Mouse (Mus musculus) gastrocnemius, postnatal 14 days (tissue): ENCODE measurements at regions not wholly inside any gene's neighbourhood (a gene's known extent, or its start where the extent isn't known, plus 50 kb on each side); places are given as distances from the start of the nearest gene placed in this dataset.
"Not testable (repeated sequence)": the region's sequence is repeated elsewhere in the genome, so short reads cannot be mapped to it uniquely, and the experiment has no call there.

Experiments used
- DNase-seq: peaks from one replicate; pipeline ENCODE4 v3.0.0; 2021; ENCODE audit warnings: mixed read lengths
- intact Hi-C: fragments of 180-260 bp; cut with DNase I; formaldehyde crosslinking; loops from one replicate; pipeline ENCODE4 v1.15.1; 2025; ENCODE audit warnings: low total_unique reads

DNA sequence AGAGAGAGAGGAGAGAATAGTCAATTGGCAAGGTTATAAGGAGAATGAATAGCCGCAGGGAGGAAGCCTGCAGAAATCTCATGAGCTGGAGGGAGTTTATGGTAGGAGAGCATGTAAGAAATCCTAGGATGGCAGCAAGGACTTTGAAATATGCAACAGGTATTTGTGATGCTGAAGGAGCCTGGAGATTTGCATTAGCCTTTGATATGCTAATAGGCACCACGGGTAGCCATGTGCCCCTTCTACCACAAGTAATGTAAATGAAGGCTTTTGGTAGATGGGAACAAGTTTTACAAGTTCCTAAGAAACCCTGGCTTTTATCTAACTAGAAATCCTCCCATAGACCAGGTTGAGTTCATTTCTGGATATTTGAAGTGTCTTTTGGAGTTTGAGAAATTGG, 871.2 kb downstream of the Defb40 start:
- intact Hi-C loops, result no loop called here
- no peak for DNase-seq

DNA sequence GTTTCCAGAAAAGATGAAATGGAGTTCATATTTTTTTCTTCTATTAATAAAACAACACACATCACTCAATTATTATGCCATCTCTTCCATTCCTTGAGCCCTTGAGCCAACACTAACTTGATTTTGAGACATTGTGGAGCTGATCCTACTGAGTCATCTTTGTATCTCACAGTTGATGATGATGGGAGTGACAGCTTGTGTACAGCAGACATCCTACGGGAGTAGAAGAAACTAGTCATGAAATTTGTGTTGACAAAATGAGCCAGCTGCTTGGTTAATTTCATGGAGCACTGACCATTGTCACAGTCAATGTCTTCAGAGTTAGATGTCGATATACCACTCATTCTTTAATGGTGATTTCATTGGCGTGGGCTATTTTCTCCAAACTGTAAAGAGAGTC, 912.6 kb downstream of the Defb40 start:
- intact Hi-C loops, result no loop called here
- DNase-seq, result no peak

DNA sequence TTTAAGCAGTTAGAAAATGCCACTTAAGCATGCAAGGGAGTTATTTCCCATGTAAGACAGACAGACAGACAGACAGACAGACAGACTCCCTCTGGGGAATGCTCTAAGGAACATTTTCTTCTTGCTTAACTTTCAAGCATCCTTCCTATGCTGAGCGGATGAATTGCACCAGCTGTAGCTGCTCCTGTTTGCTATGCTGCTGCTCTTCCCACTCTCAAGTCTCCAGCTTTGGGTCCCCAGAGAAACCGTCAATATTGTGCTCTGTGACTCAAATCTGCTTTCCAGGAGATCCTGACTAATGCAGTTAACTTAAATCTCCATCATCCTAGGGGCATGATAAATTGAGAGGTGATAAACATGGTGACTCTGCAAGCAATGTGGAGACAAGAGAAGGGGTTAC, 918.5 kb downstream of the Defb40 start:
- intact Hi-C loops, result no loop called here
- DNase-seq, result no peak

DNA sequence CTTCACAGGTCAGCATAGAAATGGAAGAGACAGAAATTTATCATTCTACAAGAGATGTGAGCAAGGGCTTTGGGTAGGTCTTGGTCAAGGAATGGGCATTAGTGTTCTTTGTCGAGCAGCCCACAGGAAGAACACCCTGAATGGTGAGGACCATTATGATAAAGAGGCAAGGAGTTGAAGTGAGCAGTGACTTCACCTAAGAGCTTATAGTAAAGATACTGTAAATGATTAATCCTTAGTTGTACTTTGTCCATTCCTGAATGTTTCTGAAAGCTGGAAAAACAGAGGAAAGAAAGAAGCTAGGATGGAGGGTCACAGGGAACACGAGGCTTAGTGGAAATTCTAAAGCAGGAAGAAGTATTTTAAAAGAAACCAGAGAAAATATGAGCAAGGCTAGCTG, 956.9 kb downstream of the Defb40 start:
- intact Hi-C loops, result no loop called here
- DNase-seq, result no peak

DNA sequence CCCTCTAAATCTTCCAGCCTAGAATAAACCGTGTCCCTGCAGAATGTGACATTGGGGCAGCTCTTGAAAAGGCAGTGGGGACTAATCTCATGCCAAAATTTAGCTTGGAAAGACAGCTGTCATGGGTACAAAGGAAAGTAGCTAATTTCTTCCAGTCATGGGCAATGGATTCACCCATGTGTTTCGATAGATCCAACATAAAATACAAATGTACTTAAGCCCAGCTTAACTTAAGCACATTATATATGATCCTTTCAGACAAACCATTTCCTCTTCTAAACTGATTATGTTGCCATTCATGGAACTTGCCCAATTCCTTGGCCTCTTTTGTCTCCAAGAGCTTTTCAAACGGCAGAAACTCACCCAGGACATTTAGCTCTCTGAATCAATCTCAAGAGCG, 970.5 kb downstream of the Defb40 start:
- intact Hi-C loops, result no loop called here
- DNase-seq, result no peak

DNA sequence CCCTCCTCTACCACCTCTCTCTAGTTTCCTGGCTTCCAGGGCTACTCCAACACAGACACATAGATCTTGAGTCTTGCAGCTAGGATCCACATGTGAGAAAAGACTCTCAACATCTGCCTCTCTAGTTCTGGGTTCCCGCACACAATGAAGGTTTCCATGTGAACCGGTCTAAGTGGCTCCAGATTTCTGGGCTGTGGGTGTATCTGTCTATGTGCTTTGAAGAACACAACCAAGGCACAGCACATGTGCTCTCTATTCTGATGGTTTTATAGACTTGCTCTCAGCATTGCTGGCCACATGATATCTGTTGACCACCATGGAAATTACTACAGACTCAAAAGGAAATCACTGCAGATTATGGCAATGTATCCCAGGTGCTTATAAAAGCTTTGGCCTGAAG, 972.4 kb downstream of the Defb40 start:
- intact Hi-C loops, result no loop called here
- DNase-seq, result no peak

DNA sequence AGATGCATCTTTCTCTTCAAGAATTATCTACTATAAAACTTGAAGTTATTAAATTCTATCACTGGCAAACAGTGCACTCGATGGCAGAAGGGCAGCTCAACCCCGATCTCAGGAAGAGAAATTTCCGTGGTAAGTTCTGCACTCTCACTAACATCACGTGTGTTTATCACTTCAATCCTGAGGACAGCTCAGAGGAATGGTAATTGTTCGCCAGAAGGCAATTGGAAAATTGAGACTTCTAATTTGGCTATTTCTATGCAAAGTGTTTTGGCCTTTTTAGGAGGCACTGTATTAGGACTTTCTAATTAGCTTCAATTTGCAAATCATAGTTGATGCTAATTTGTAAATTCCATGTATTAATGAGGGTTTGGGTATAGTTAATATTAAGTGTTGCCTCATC, 977.3 kb downstream of the Defb40 start:
- DNase-seq, result no peak
- intact Hi-C loops, result no loop called here

DNA sequence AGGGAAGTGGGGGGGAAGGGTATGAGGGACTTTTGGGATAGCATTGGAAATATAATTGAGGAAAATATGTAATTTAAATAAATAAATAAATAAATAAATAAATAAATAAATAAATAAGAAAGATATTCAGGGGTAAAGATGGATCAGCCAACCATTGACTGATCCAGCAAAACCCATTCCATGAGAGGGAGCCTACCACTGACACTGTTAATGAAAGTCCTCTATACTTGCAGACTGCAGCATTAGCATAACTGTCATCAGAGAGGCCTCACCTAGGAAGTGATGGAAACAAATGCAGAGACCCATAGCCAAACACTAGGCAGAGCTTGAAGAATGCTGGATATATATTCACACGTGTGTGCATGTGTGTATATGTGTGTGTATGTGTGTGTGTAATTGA, 993.3 kb downstream of the Defb40 start:
- intact Hi-C loops, result no loop called here
- DNase-seq, result no peak

DNA sequence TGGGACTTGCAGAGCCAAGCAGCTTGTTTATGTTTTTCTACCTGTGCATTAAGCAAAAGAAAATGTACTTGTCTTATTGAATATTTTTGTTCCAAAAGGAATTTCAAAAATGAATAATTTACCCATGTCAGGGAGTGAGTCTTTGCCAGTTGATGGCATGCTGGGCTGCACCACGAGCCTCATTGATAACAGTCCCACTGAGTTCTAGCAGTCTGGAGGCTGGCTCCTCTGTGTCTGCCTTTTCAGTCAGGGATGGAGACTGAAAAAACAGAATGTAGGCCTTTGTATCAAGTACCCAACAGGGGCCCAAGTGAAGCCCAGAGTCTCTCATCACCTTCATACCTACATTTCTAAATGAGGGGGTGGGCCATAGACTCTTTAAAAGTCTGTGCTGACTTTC, 1029.2 kb downstream of the Defb40 start:
- no peak for DNase-seq
- intact Hi-C loops, result no loop called here

DNA sequence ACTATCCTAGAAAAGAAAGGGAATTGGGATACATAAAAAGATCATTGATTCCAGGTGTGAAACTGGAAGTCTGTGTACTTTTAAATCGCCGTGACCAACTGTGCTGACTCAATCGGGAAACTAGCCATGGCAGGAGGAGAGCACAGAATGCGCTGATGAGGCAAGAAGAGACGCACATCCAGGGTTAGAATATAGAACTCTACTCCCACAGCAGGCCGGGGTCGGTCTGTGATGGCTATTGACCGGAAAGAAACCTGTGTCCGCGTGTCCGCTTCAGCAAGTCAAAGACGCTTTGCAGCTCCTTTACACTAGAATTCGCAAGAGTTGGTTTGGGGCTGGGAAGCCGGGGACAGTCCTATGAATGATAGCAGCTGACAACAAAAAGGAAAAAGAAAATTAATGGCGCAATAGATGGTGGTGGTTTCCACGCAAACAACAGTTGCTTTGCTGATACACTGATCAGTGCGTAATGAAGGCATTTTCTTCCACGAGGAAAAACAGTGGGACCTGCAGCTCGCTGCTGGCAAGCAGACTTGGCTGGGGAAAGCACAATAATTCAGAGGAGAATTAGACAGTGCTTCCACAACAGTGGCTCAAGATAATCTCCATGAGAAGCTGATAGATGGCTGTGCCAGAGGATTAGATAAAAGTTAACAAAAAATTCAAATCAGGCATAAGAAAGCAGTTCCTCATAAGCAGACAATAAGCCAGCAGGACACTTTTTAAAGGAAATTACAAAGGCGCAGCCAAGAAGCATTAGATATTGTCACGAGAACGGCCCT, 1029.8 kb downstream of the Defb40 start:
- intact Hi-C loops, result no loop called here
- no peak for DNase-seq

DNA sequence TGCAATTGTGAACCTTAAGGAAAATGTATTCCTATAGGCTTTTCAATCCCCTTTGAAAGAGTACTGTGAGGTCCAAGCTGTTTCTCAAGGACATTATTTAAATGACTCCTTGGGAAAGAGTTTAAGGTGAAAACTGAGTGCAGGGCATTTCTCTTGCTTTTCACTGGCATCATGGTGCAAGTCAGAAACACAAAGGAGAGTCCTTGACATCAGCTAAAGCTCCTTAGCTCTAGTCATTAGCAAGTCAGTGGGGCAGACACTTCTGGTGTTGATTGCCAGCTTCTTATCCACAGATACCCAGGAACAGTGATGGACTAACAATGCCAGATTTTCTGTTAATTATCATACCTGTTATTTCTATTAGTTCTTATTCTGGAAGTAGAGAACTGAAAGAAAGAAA, 1043.4 kb downstream of the Defb40 start:
- no peak for DNase-seq
- intact Hi-C loops, result no loop called here

DNA sequence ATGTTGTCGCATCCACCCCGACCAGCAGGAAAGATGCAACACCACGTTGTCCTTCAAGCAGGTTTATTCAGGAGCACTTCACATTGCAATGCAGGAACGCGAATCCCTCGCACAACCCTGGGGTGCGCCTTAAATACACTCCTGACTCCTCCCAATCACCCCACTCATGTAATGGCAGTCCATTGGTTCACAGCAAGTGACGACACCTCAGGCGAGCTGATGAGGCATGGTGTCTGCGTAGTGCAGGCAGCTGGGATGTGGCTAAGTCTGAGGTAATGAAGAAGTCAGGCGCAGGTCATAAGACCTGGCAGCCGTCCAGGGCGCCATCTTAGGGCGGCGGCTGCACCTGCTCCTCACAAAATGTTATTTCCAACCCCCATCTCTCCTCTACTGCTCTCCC, 1068.7 kb downstream of the Defb40 start:
- DNase-seq, result no peak
- intact Hi-C loops, result no loop called here

DNA sequence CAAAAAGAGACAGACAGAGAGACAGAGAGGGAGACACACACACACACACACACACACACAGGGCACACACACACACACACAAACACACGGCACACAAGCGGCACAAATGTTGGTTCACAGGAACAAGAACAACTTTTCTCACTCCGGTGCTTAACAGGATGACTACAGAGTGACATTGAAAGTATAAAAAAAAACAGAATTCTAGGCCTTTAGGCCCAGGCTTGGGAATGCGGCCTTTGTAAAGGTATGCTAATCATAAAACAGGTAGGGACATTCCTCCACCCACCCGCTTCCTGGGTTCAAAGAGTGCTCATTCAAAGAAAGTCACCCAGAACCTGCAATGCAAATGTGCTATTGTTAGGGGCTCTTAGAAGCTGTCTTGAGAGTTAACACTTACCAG, 1089.5 kb downstream of the Defb40 start:
- intact Hi-C loops, DNase-seq: not testable (repeated sequence)

DNA sequence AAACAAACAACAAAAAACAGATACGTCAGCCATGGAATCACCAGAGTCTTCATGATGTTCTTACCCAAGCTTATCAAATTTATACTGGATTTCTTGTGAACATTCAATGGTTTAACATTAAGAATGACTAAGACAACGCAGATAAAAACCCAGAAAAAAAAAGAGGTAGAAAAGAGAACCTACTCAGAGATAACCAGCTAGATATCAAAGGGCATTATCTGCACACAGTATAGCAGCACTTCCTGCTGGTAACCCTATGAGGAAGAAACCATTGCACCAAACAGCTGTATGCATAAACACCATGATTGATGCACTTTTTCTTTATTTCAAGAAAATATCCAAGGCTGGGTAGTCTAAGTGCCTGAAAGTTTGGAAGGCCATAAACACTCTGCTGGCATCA, 1114.7 kb downstream of the Defb40 start:
- no peak for DNase-seq

More for the DNA sequence above, 1114.7 kb downstream of the Defb40 start:
- intact Hi-C loops, result no loop called here
